Mouse (Mus musculus) heart, postnatal 0 days (tissue): ENCODE measurements around the gene Gm14226.

ENCODE experiments used
- CTCF ChIP-seq: IDR thresholded peaks from 2 replicates; pipeline ENCODE4 v1.5.1; 2016; ENCODE audit warnings: antibody characterized with exemption, control low read depth, low read depth
- EP300 ChIP-seq: IDR thresholded peaks from 2 replicates; pipeline ENCODE4 v1.6.1; 2016; ENCODE audit warnings: antibody characterized with exemption, low read depth

- TF ChIP-seq CTCF (no peak), EP300 (no peak)
Observed at GRCm38 (mm10) chr2:154991411-154991810, 26.7 kb upstream of the Gm14226 start.
